Mouse (Mus musculus): ENCODE results near the gene Olfr382. TPM values are rescaled to one million over a fixed set of nuclear protein-coding genes. Genes with fewer than 3 reads are reported as not detected.
"Not testable (repeated sequence)": the region's sequence is repeated elsewhere in the genome, so short reads cannot be mapped to it uniquely, and the experiment has no call there.

Gene Olfr382
- not detected in 2 replicates for polyA plus RNA-seq (2014; fragmentation: Nextera tagmentation; extraction: Ambion mirVana)

DNA sequence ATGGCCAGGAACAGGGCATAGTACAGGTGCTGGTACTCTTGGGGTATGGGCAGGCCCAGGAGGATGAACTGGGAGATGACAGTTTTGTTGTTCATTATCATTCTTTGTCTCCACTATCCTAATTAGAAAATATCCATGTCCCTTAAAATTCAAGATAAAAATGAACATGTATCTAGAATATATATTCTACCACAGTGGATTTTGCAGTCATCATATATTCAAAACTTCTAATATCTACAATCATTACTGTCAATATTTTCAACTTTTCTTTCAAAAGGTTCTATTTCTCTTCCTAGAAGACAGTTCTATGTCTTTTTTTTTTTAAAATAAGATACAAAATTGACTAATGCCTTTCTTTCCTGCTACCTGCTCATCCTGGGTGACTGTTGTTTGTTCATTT, at the start of gene Olfr382:
Gene Olfr382, minus strand, starts transcription at position 101 of the 400 bp plus-strand sequence.
- Histone ChIP-seq H3K4me3 (ENCODE audit: low read depth, low read length) (no peak within 1 kb of the TSS), H3K4me2 (ENCODE audit: low read length) (no peak within 1 kb of the TSS), H3K36me3 (ENCODE audit: control insufficient read depth, insufficient read depth, low read length) (no peaks in the 10 kb centered on the region), H3K9me3 (replicated peaks; ENCODE audit: control insufficient read depth, low read length) (peaks cover 4% of the 10 kb centered on the region; the same call in 1 of the 2 replicates), H3K27me3 (replicated peaks; ENCODE audit: control insufficient read depth, insufficient read depth, low read length) (no peaks in the 10 kb centered on the region), H3K9ac (ENCODE audit: low read length) (no peak within 1 kb of the TSS), H3K27ac (ENCODE audit: low read depth, low read length) (no peak within 1 kb of the TSS), H3K4me1 (ENCODE audit: control insufficient read depth, insufficient read depth, low read length) (no peaks in the 10 kb centered on the region)
- DNase-seq (ENCODE audit: low spot score) (no peak), ATAC-seq (no peak)

GRCm38 (mm10) chr11:73528971-73529370, 12.0 kb upstream of the Olfr382 start:
- not testable (repeated sequence) for DNase-seq (ENCODE audit: low spot score); H3K4me2 ChIP-seq (ENCODE audit: low read length); H3K36me3 ChIP-seq (ENCODE audit: control insufficient read depth, insufficient read depth, low read length); H3K9ac ChIP-seq (ENCODE audit: low read length); H3K9me3 ChIP-seq (replicated peaks; ENCODE audit: control insufficient read depth, low read length); H3K27me3 ChIP-seq (replicated peaks; ENCODE audit: control insufficient read depth, insufficient read depth, low read length); ATAC-seq; H3K27ac ChIP-seq (ENCODE audit: low read depth, low read length); H3K4me3 ChIP-seq (ENCODE audit: low read depth, low read length); H3K4me1 ChIP-seq (ENCODE audit: control insufficient read depth, insufficient read depth, low read length)
- 95% methylated on average over 1 of the region's 1 CpGs for WGBS

DNA sequence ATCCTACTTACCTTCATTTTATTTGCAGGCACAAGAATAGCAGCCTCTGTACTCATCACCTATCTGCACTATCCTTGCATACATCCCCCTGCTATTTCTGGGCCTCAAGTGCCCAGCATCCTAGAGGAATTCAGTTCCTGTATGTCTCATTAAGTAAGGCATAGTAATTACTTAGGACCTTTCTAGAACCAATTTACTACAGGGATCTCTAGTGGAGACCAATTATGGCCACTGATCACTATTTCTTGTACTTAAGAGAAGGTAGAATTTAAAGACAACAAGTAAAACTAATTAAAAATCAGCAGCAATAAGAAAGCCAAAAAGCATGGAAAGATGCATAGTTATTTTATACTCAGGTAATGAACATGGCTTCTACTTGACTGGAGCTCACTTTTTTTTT, 25.5 kb downstream of the Olfr382 start, which contains the start of gene Olfr381:
Gene Olfr381, minus strand, starts transcription at position 101 of the 400 bp plus-strand sequence.
- ATAC-seq = no peak
- no peaks in the 10 kb centered on the region for H3K9me3 ChIP-seq (replicated peaks; ENCODE audit: control insufficient read depth, low read length)
- no peak within 1 kb of the TSS for H3K9ac ChIP-seq (ENCODE audit: low read length)
- no peaks in the 10 kb centered on the region for H3K4me1 ChIP-seq (ENCODE audit: control insufficient read depth, insufficient read depth, low read length)
- no peak within 1 kb of the TSS for H3K27ac ChIP-seq (ENCODE audit: low read depth, low read length)
- no peak within 1 kb of the TSS for H3K4me3 ChIP-seq (ENCODE audit: low read depth, low read length)
- H3K4me2 ChIP-seq (ENCODE audit: low read length) = no peak within 1 kb of the TSS
- H3K27me3 ChIP-seq (replicated peaks; ENCODE audit: control insufficient read depth, insufficient read depth, low read length) = no peaks in the 10 kb centered on the region
- no peaks in the 10 kb centered on the region for H3K36me3 ChIP-seq (ENCODE audit: control insufficient read depth, insufficient read depth, low read length)
- no peak for DNase-seq (ENCODE audit: low spot score)

Other genes with a start within 250 kb of the Olfr382 start
- gene Trpv3, start 249.8 kb downstream of the Olfr382 start, polyA plus RNA-seq (2014; fragmentation: Nextera tagmentation; extraction: Ambion mirVana) = 0.14 TPM in 1 of 2 replicates, not detected in the other
- gene Aspa, start 187.6 kb downstream of the Olfr382 start, polyA plus RNA-seq (2014; fragmentation: Nextera tagmentation; extraction: Ambion mirVana) = 0.74 and 0.91 TPM in 2 replicates
- not detected in 2 replicates for gene Gm49340, start 187.5 kb downstream of the Olfr382 start, polyA plus RNA-seq (2014; fragmentation: Nextera tagmentation; extraction: Ambion mirVana)
- not detected in 2 replicates for gene Spata22, start 187.5 kb downstream of the Olfr382 start, polyA plus RNA-seq (2014; fragmentation: Nextera tagmentation; extraction: Ambion mirVana)
- not detected in 2 replicates for gene Olfr20, start 166.4 kb downstream of the Olfr382 start, polyA plus RNA-seq (2014; fragmentation: Nextera tagmentation; extraction: Ambion mirVana)
- not detected in 2 replicates for gene Olfr376, start 146.0 kb downstream of the Olfr382 start, polyA plus RNA-seq (2014; fragmentation: Nextera tagmentation; extraction: Ambion mirVana)
- not detected in 2 replicates for gene Olfr1, start 117.6 kb downstream of the Olfr382 start, polyA plus RNA-seq (2014; fragmentation: Nextera tagmentation; extraction: Ambion mirVana)
- gene Olfr378, start 88.7 kb downstream of the Olfr382 start, polyA plus RNA-seq (2014; fragmentation: Nextera tagmentation; extraction: Ambion mirVana) = not detected in 2 replicates
- gene Olfr380, start 59.7 kb downstream of the Olfr382 start, polyA plus RNA-seq (2014; fragmentation: Nextera tagmentation; extraction: Ambion mirVana) = not detected in 2 replicates
- gene Olfr381, start 25.6 kb downstream of the Olfr382 start, polyA plus RNA-seq (2014; fragmentation: Nextera tagmentation; extraction: Ambion mirVana) = not detected in 2 replicates
- gene Olfr385, start 75.8 kb upstream of the Olfr382 start, polyA plus RNA-seq (2014; fragmentation: Nextera tagmentation; extraction: Ambion mirVana) = not detected in 2 replicates
- not detected in 2 replicates for gene Olfr384, start 81.4 kb upstream of the Olfr382 start, polyA plus RNA-seq (2014; fragmentation: Nextera tagmentation; extraction: Ambion mirVana)
- not detected in 2 replicates for gene Zfp735, start 171.6 kb upstream of the Olfr382 start, polyA plus RNA-seq (2014; fragmentation: Nextera tagmentation; extraction: Ambion mirVana)